Mouse (Mus musculus) left cerebral cortex, adult 2 months (tissue): ENCODE data around the gene Trp53. TPM values are rescaled to one million over a fixed set of nuclear protein-coding genes. Genes with fewer than 3 reads are reported as not detected.

Source experiments
- DNase-seq, 2 experiments: peaks; one replicate each; pipeline ENCODE4 v3.0.0; 2021 to 2022; ENCODE audit warnings: low spot score in 2 of 2, mixed read lengths in 1 of 2; ENCODE audit errors: extremely low spot score in 1 of 2
- H3K27ac ChIP-seq: fragments of 200-600 bp; 2 replicates; pipeline ENCODE4 v1.8.1; 2022
- H3K4me3 ChIP-seq: fragments of 200-600 bp; 2 replicates; pipeline ENCODE4 v1.8.1; 2022
- CTCF ChIP-seq: fragments of 200-600 bp; IDR thresholded peaks from 2 replicates; pipeline ENCODE4 v1.8.1; 2022; ENCODE audit warnings: antibody characterized with exemption, mild to moderate bottlenecking, moderate library complexity
- intact Hi-C: fragments of 180-260 bp; cut with DNase I; formaldehyde crosslinking; loops from one replicate; pipeline ENCODE4 v1.15.1; 2025
- total RNA-seq, 2 experiments: library from RNA; stranded (reverse); gene quantifications; 2 replicates each; pipeline ENCODE4 v1.2.3; 2021

The Trp53 gene
- total RNA-seq, 2 experiments from 2014 or later = 23.7 TPM

DNA sequence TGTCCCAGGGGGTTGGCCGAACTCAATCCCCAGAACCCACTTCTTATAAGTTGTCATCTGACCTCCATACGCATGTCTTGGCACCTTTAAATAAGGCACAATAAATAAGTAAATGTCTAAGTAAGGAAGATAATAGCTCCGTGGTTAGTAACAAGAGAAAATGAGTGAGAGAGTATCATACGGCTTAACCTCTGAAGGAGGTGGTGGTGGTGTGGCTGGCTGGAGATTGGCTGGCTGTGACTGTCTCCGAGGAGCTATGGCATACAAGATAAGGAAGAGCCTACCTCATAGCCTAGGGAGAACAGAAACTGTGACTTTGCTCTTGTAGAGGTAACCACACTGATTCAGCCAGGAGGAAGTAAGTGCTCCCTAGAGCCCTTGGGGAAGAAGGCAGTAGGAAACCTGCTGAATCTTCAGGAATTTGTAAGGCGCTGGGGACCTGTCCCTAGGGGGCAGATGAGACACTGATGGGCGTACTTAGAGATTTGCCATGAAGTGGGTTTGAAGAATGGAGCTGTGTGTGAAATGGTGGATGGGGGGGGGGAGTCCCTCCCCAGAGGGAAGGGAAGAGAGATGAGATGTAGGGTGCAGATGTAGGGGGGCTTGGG, 5.7 kb downstream of the Trp53 start:
- intact Hi-C loops = no loop called here
- no peak overlapping the region for H3K4me3 ChIP-seq
- no peak for TF ChIP-seq CTCF
- DNase-seq = no peak
- no peak overlapping the region for H3K27ac ChIP-seq

DNA sequence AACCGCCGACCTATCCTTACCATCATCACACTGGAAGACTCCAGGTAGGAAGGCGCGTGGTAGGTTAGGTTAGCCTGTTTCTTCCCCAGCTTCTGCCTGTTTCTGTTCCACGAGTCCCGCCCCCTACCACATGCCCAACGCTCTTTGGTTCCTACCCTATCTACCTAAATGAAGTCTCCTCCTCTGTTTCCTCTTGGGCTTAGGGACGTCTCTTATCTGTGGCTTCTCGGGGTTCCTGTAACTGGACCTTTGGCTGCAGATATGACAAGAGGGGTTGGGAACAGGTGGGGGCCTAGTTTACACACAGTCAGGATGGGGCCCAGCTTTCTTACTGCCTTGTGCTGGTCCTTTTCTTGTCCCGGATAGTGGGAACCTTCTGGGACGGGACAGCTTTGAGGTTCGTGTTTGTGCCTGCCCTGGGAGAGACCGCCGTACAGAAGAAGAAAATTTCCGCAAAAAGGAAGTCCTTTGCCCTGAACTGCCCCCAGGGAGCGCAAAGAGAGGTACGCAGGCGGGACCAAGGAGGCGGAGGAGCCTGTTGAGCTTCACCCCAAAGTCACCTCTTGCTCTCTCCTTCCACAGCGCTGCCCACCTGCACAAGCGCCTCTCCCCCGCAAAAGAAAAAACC, 9.2 kb downstream of the Trp53 start:
- no peak for DNase-seq
- TF ChIP-seq CTCF = no peak
- intact Hi-C loops = no loop called here
- Histone ChIP-seq H3K27ac (no peak overlapping the region), H3K4me3 (no peak overlapping the region)

DNA sequence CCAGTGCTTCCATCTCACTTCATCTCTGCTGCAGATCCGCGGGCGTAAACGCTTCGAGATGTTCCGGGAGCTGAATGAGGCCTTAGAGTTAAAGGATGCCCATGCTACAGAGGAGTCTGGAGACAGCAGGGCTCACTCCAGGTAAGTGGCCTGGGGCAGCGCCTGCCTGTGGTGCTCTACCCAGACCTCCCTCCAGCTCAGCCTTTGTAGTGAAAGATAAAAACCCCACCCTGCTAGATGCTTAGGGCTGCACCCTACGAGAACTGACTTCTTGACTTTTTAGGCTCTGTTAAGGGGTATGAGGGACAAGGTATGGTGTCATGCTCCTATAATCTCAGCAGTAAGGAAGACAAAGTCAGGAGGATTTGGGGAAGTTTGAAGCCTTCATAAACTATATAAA, 10.5 kb downstream of the Trp53 start:
- no peak for DNase-seq
- intact Hi-C loops = no loop called here
- TF ChIP-seq CTCF = no peak
- no peak overlapping the region for H3K27ac ChIP-seq
- no peak overlapping the region for H3K4me3 ChIP-seq

DNA sequence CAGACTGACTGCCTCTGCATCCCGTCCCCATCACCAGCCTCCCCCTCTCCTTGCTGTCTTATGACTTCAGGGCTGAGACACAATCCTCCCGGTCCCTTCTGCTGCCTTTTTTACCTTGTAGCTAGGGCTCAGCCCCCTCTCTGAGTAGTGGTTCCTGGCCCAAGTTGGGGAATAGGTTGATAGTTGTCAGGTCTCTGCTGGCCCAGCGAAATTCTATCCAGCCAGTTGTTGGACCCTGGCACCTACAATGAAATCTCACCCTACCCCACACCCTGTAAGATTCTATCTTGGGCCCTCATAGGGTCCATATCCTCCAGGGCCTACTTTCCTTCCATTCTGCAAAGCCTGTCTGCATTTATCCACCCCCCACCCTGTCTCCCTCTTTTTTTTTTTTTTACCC, 11.3 kb downstream of the Trp53 start:
- DNase-seq = no peak
- H3K27ac ChIP-seq = peak overlapping the region; percentile 13; the same call in 1 of the 2 replicates

DNA sequence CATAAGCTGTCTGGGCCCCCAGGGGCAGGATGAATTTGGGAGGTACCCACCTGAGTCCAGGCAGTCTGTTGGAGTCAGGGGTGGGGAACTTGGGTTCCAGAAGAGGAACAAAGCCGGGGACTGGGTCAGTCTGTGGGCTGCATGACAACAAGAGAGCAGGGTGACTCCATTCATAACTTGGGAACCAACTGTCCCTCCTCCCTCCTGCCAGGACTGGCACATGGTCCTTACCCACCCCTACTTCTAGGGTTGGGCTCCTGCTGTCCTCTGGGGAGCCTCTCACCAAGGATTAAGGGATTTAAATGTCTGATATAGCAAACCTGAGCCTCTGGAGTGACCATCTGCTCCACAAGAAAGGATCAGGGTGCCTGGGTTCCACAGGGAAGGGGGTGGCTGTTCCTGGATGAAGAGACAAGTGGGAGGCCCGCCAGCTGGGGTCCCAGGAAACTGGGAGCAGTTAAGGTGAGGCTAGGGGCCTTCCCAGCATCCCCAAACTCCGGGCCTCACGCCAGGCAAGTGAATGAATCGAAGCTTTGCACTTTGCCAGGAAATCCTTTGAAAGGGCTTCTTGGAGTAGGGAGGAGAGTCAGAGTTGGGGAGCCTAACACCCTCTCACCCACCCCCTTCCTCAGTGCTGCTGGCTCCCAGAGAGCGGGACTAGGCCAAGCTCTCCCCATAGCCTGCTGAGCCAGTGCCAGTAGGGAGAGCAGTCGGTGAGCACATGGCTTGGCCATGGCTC, 11.9 kb downstream of the Trp53 start:
- Histone ChIP-seq H3K4me3 (no peak overlapping the region), H3K27ac (peak overlapping the region; percentile 13)
- DNase-seq = peak; percentile 45 to 71
- intact Hi-C loops = no loop called here
- no peak for TF ChIP-seq CTCF

More for the DNA sequence above, 11.3 kb downstream of the Trp53 start:
- no peak for TF ChIP-seq CTCF
- no peak overlapping the region for H3K4me3 ChIP-seq
- intact Hi-C loops = no loop called here

DNA sequence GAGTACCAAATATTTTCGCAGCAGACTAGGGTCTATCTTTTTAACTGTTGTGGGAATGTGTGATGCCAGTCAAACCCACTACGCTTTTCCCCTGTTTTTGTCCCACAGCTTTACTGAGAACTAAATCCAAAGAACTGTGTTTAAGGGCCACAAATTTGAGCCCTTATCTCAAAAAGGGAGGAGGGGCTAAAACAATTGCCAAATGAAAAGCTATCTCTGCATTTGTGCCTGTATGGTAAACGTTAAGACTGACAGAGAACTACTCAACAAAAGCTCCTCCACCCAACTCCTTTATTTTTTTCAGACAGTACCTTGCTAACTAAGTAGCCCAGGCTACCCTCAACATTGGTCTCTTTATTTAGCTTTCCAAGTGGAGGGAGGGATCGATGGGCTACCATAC, 12.6 kb downstream of the Trp53 start:
- H3K27ac ChIP-seq = peak overlapping the region; percentile 47; the same call in 1 of the 2 replicates
- no peak overlapping the region for H3K4me3 ChIP-seq
- intact Hi-C loops = no loop called here
- no peak for TF ChIP-seq CTCF
- DNase-seq = no peak

DNA sequence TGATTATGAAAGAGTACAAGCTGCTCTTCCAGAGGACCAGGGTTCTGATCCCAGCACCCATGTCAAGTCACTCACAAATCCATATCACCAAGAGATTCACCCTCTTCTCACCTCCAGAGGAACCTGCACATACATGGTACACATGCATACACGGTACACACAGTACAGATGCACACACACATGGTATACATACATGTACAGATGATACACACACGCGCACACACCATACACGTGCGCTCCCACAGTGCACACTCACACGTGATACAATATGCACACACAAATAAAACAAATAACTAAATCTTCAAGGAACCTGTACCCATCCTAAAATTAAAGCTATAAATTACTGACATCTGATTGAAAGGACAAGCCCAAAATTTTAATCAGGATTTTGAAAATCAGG, 14.7 kb downstream of the Trp53 start:
- Histone ChIP-seq H3K4me3 (no peak overlapping the region), H3K27ac (no peak overlapping the region)
- intact Hi-C loops = no loop called here
- DNase-seq = no peak
- no peak for TF ChIP-seq CTCF

DNA sequence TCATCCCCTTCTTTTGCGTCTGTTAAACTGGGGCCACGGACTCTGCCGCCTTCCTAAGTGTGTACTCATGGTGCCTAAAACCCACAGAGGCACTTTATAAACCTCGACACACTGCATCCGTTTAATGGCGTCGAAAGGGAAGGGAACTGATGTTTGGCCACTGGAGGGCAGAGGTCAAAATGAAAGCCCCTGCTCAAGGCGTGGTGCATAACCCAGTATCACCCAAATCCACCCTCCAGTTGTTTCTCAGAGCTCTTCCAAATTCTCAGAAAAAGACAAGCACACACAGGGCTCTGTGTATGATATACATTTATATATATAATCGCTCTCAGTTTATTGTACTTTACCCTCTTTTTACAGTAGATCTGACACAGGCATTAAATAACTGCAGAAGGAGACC, 19.3 kb downstream of the Trp53 start:
- H3K4me3 ChIP-seq = no peak overlapping the region
- intact Hi-C loops = no loop called here
- no peak overlapping the region for H3K27ac ChIP-seq
- no peak; the same call in 1 of the 2 replicates for TF ChIP-seq CTCF
- DNase-seq = no peak

DNA sequence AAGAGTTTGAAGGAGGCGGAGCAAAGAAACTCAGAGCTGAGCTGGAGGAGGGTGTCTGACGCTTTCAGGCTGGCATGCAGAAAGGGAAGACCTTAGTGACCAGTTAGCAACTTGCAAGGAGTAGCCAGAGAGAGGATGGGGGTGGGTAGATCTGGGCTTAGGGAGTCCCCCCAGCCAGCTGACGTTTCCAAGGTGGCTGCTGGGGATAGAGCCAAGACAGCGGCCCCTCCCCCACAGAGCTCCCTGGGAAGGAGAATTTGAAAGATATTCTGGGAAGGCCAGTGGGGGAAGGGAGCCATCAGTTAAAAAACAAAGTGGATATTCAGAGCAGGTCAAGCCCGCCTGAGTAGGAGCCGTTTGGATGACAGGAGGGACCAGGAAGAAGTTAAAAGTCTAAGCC, 19.9 kb downstream of the Trp53 start:
- H3K27ac ChIP-seq = peak overlapping the region; percentile 66
- TF ChIP-seq CTCF = no peak
- DNase-seq = peak; percentile 56 to 77
- intact Hi-C loops = no loop called here
- no peak overlapping the region for H3K4me3 ChIP-seq

DNA sequence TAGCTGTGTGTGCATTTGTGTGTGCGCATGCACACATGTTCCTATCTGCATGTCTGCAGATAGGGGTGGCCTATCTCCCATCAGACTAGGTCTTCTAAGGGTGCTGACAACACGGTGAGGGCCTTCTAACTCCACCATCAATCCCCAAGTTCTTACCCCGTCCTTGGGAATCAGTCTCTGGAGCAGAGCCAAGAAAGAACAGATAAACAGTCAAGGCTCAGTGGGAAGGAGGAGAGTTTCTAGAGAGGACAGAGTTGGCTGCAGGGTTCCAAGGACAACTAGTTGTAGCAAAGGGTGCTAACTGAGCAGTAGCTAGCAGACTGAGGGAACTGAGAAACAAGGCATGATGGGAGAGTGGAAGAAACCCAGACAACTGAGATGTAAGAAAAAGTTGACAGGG, 21.6 kb downstream of the Trp53 start:
- no peak for TF ChIP-seq CTCF
- intact Hi-C loops = no loop called here
- DNase-seq = no peak
- no peak overlapping the region for H3K27ac ChIP-seq
- H3K4me3 ChIP-seq = no peak overlapping the region

DNA sequence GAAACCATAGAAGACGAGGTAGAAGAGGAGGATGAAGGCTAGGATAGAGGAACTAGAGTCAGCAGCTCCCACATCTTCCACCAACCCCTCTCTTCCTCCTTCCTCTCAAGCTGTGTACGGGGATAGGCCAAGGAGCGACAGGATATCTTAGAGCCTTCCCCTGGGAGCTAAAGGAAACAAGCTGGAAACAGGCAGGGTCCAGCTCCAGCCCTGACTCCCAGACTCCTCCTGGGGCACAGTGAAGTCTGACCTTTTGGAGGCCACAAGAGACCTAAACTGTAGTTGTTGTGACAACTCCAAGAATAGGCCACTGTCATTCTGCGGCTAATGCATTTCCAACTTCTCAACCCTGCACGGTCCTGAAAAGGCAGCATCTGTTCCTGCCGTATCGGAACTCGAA, 23.4 kb downstream of the Trp53 start:
- intact Hi-C loops = no loop called here
- no peak for TF ChIP-seq CTCF
- H3K4me3 ChIP-seq = peak overlapping the region; percentile 67
- DNase-seq = no peak
- H3K27ac ChIP-seq = peak overlapping the region; percentile 95; the same call in 1 of the 2 replicates

DNA sequence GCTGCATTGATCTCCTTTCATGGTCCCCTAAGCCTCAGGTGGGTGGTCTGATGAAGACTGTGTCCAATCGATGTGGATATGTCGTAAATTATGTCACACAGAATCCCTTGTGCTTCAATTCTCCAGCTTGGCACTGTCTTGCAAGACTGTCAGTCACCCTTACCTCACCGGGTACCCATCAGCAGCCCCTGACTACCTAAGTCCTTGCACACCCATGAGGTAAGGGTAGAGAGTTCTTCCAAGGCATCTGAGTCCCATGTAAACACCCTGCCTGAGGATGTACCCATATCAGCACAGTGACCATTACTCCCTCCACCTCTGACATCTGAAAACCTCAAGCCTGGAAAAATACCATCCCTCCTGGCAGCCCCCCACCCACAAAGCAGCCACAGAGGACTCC, 24.2 kb downstream of the Trp53 start:
- intact Hi-C loops = no loop called here
- no peak for TF ChIP-seq CTCF
- no peak for DNase-seq
- peak overlapping the region; percentile 67 for H3K4me3 ChIP-seq
- peak overlapping the region; percentile 95 for H3K27ac ChIP-seq
